Mouse (Mus musculus): ENCODE data around the gene Aph1b. TPM values are rescaled to one million over a fixed set of nuclear protein-coding genes. Genes with fewer than 3 reads are reported as not detected.
"Not testable (repeated sequence)": the region's sequence is repeated elsewhere in the genome, so short reads cannot be mapped to it uniquely, and the experiment has no call there.

Aph1b gene
- 1 to 10 TPM; 5.1 to 6.3 (median 5.6) TPM for total RNA-seq (2022)

- peak; percentile 95 for DNase-seq (ENCODE audit: low spot score)
These were observed at the start of gene Aph1b for GRCm38 (mm10) chr9:66795464-66796324. TSS of gene Aph1b (minus strand) at chr9:66795490.

GRCm38 (mm10) chr9:66835097-66835480 is 39.8 kb upstream of the Aph1b start:
- no peak for DNase-seq (ENCODE audit: low spot score)

- peak; percentile 98 for DNase-seq (ENCODE audit: low spot score)
These were observed 39.2 kb upstream of the Aph1b start, which contains the start of gene Aph1c for GRCm38 (mm10) chr9:66834318-66835096. TSS of gene Aph1c (minus strand) at chr9:66834726.

- DNase-seq (ENCODE audit: low spot score): no peak
These were observed 38.6 kb upstream of the Aph1b start for GRCm38 (mm10) chr9:66833851-66834250.

GRCm38 (mm10) chr9:66832366-66832908 is 37.1 kb upstream of the Aph1b start:
- peak; percentile 6 for DNase-seq (ENCODE audit: low spot score)

- DNase-seq (ENCODE audit: low spot score): peak; percentile 60
These were observed 30.7 kb upstream of the Aph1b start for GRCm38 (mm10) chr9:66825990-66826389.

GRCm38 (mm10) chr9:66822255-66822654 is 27.0 kb upstream of the Aph1b start:
- DNase-seq (ENCODE audit: low spot score): not testable (repeated sequence)

- no peak for DNase-seq (ENCODE audit: low spot score)
These were observed 25.7 kb upstream of the Aph1b start for GRCm38 (mm10) chr9:66820996-66821395.

- no peak for DNase-seq (ENCODE audit: low spot score)
These were observed 18.1 kb upstream of the Aph1b start for GRCm38 (mm10) chr9:66813392-66813791.

GRCm38 (mm10) chr9:66805951-66806350 is 10.7 kb upstream of the Aph1b start:
- DNase-seq (ENCODE audit: low spot score): not testable (repeated sequence)

GRCm38 (mm10) chr9:66801947-66802346 is 6.7 kb upstream of the Aph1b start:
- DNase-seq (ENCODE audit: low spot score): no peak

GRCm38 (mm10) chr9:66796739-66797138 is 1.4 kb upstream of the Aph1b start, which contains the start of gene Gm10647:
TSS of gene Gm10647 (plus strand) at chr9:66797039.
- DNase-seq (ENCODE audit: low spot score): no peak

- DNase-seq (ENCODE audit: low spot score): no peak
These were observed 444 bp downstream of the Aph1b start for GRCm38 (mm10) chr9:66794629-66795463.

- DNase-seq (ENCODE audit: low spot score): peak; percentile 54
These were observed 7.5 kb downstream of the Aph1b start for GRCm38 (mm10) chr9:66787821-66788220.

GRCm38 (mm10) chr9:66784552-66784951 is 10.7 kb downstream of the Aph1b start:
- not testable (repeated sequence) for DNase-seq (ENCODE audit: low spot score)

GRCm38 (mm10) chr9:66770701-66771100 is 24.6 kb downstream of the Aph1b start:
- DNase-seq (ENCODE audit: low spot score): no peak

GRCm38 (mm10) chr9:66769275-66769674 is 26.0 kb downstream of the Aph1b start:
- no peak for DNase-seq (ENCODE audit: low spot score)

GRCm38 (mm10) chr9:66768721-66769120 is 26.6 kb downstream of the Aph1b start:
- no peak for DNase-seq (ENCODE audit: low spot score)

- DNase-seq (ENCODE audit: low spot score): no peak
These were observed 34.3 kb downstream of the Aph1b start for GRCm38 (mm10) chr9:66760991-66761390.

- no peak for DNase-seq (ENCODE audit: low spot score)
These were observed 42.4 kb downstream of the Aph1b start for GRCm38 (mm10) chr9:66752849-66753248.

GRCm38 (mm10) chr9:66748390-66748789 is 46.9 kb downstream of the Aph1b start:
- DNase-seq (ENCODE audit: low spot score): no peak

Measured in heart, adult 8-10 months (tissue).